Mouse (Mus musculus): ENCODE measurements around the gene Tbl3. TPM values are rescaled to one million over a fixed set of nuclear protein-coding genes. Genes with fewer than 3 reads are reported as not detected.

The Tbl3 gene
- total and polyA plus RNA-seq, 2 experiments from 2014 or later = 30.1 to 42.2 TPM

- H3K9me3 ChIP-seq (replicated peaks; ENCODE audit: control insufficient read depth, low read length) = no peaks in the 10 kb centered on the region
- H3K9ac ChIP-seq (replicated peaks; ENCODE audit: low read depth, low read length) = no peak overlapping the region
- H3K27ac ChIP-seq (ENCODE audit: low read depth) = no peak overlapping the region
- no peaks in the 10 kb centered on the region for H3K27me3 ChIP-seq (ENCODE audit: control insufficient read depth, insufficient read depth, low read length)
- H3K4me2 ChIP-seq (ENCODE audit: low read depth, low read length) = no peak overlapping the region
- peaks cover 30% of the 10 kb centered on the region for H3K36me3 ChIP-seq (replicated peaks; ENCODE audit: control insufficient read depth, insufficient read depth, low read length)
- WGBS = 82% methylated on average over 4 of the region's 4 CpGs
- no peak for ATAC-seq (ENCODE audit: insufficient read depth, low read depth)
- TF ChIP-seq CTCF (IDR thresholded peaks at IDR 0.05; ENCODE audit: low read depth) = no peak
- no peak for TF ChIP-seq EP300 (IDR thresholded peaks at IDR 0.05; ENCODE audit: low read depth)
- DNase-seq (ENCODE audit: low spot score) = no peak
- no peak overlapping the region for H3K4me3 ChIP-seq (ENCODE audit: low read depth, low read length)
- H3K4me1 ChIP-seq (ENCODE audit: control insufficient read depth, insufficient read depth) = peaks cover 20% of the 10 kb centered on the region
Measured at GRCm38 (mm10) chr17:24738238-24738637, 30.8 kb upstream of the Tbl3 start.

GRCm38 (mm10) chr17:24737135-24737810, 29.8 kb upstream of the Tbl3 start:
- DNase-seq (ENCODE audit: low spot score) = no peak
- Histone ChIP-seq H3K27ac (ENCODE audit: low read depth) (peak overlapping the region; percentile 84; the same call in 1 of the 2 replicates), H3K36me3 (replicated peaks; ENCODE audit: control insufficient read depth, insufficient read depth, low read length) (peaks cover 25% of the 10 kb centered on the region), H3K9ac (replicated peaks; ENCODE audit: low read depth, low read length) (peak overlapping the region; percentile 77), H3K27me3 (ENCODE audit: control insufficient read depth, insufficient read depth, low read length) (no peaks in the 10 kb centered on the region), H3K4me2 (ENCODE audit: low read depth, low read length) (peak overlapping the region; percentile 97), H3K4me1 (ENCODE audit: control insufficient read depth, insufficient read depth) (peaks cover 29% of the 10 kb centered on the region), H3K9me3 (replicated peaks; ENCODE audit: control insufficient read depth, low read length) (no peaks in the 10 kb centered on the region), H3K4me3 (ENCODE audit: low read depth, low read length) (peak overlapping the region; percentile 82)
- 21% methylated on average over 8 of the region's 8 CpGs for WGBS
- TF ChIP-seq EP300 (IDR thresholded peaks at IDR 0.05; ENCODE audit: low read depth) (no peak), CTCF (IDR thresholded peaks at IDR 0.05; ENCODE audit: low read depth) (no peak)
- no peak for ATAC-seq (ENCODE audit: insufficient read depth, low read depth)

- WGBS = 1% methylated on average over 29 of the region's 29 CpGs
- Histone ChIP-seq H3K36me3 (replicated peaks; ENCODE audit: control insufficient read depth, insufficient read depth, low read length) (peaks cover 20% of the 10 kb centered on the region), H3K4me2 (ENCODE audit: low read depth, low read length) (peak within 1 kb of the TSS; percentile 97), H3K9me3 (replicated peaks; ENCODE audit: control insufficient read depth, low read length) (no peaks in the 10 kb centered on the region), H3K27me3 (ENCODE audit: control insufficient read depth, insufficient read depth, low read length) (no peaks in the 10 kb centered on the region), H3K4me3 (ENCODE audit: low read depth, low read length) (peak within 1 kb of the TSS; percentile 82), H3K4me1 (ENCODE audit: control insufficient read depth, insufficient read depth) (peaks cover 37% of the 10 kb centered on the region), H3K27ac (ENCODE audit: low read depth) (peak within 1 kb of the TSS; percentile 85), H3K9ac (replicated peaks; ENCODE audit: low read depth, low read length) (peak within 1 kb of the TSS; percentile 77)
- TF ChIP-seq CTCF (IDR thresholded peaks at IDR 0.05; ENCODE audit: low read depth) = no peak
- TF ChIP-seq EP300 (IDR thresholded peaks at IDR 0.05; ENCODE audit: low read depth) = no peak
- ATAC-seq (ENCODE audit: insufficient read depth, low read depth) (peak; percentile 94), DNase-seq (ENCODE audit: low spot score) (peak; percentile 98)
Measured at GRCm38 (mm10) chr17:24736330-24737051, 29.0 kb upstream of the Tbl3 start, which contains the start of gene Msrb1. Msrb1 (plus strand) TSS chr17:24736642.

- H3K36me3 ChIP-seq (replicated peaks; ENCODE audit: control insufficient read depth, insufficient read depth, low read length) = peaks cover 11% of the 10 kb centered on the region
- H3K4me2 ChIP-seq (ENCODE audit: low read depth, low read length) = peak overlapping the region; percentile 97; the same call in 1 of the 2 replicates
- no peaks in the 10 kb centered on the region for H3K27me3 ChIP-seq (ENCODE audit: control insufficient read depth, insufficient read depth, low read length)
- ATAC-seq (ENCODE audit: insufficient read depth, low read depth) = no peak
- TF ChIP-seq EP300 (IDR thresholded peaks at IDR 0.05; ENCODE audit: low read depth) (no peak), CTCF (IDR thresholded peaks at IDR 0.05; ENCODE audit: low read depth) (no peak)
- DNase-seq (ENCODE audit: low spot score) = no peak
- no peak overlapping the region for H3K9ac ChIP-seq (replicated peaks; ENCODE audit: low read depth, low read length)
- WGBS = 89% methylated on average over 7 of the region's 7 CpGs
- no peak overlapping the region for H3K4me3 ChIP-seq (ENCODE audit: low read depth, low read length)
- H3K27ac ChIP-seq (ENCODE audit: low read depth) = peak overlapping the region; percentile 85; the same call in 1 of the 2 replicates
- no peaks in the 10 kb centered on the region for H3K9me3 ChIP-seq (replicated peaks; ENCODE audit: control insufficient read depth, low read length)
- peaks cover 38% of the 10 kb centered on the region for H3K4me1 ChIP-seq (ENCODE audit: control insufficient read depth, insufficient read depth)
Measured at GRCm38 (mm10) chr17:24735446-24735845, 28.0 kb upstream of the Tbl3 start.

GRCm38 (mm10) chr17:24734513-24734912, 27.1 kb upstream of the Tbl3 start:
- Histone ChIP-seq H3K36me3 (replicated peaks; ENCODE audit: control insufficient read depth, insufficient read depth, low read length) (peaks cover 2% of the 10 kb centered on the region; the same call in 1 of the 2 replicates), H3K4me3 (ENCODE audit: low read depth, low read length) (no peak overlapping the region), H3K4me2 (ENCODE audit: low read depth, low read length) (no peak overlapping the region), H3K9me3 (replicated peaks; ENCODE audit: control insufficient read depth, low read length) (no peaks in the 10 kb centered on the region), H3K9ac (replicated peaks; ENCODE audit: low read depth, low read length) (no peak overlapping the region), H3K4me1 (ENCODE audit: control insufficient read depth, insufficient read depth) (peaks cover 38% of the 10 kb centered on the region), H3K27ac (ENCODE audit: low read depth) (no peak overlapping the region), H3K27me3 (ENCODE audit: control insufficient read depth, insufficient read depth, low read length) (no peaks in the 10 kb centered on the region)
- 74% methylated on average over 1 of the region's 1 CpGs for WGBS
- DNase-seq (ENCODE audit: low spot score) = no peak
- TF ChIP-seq EP300 (IDR thresholded peaks at IDR 0.05; ENCODE audit: low read depth) = no peak
- no peak for TF ChIP-seq CTCF (IDR thresholded peaks at IDR 0.05; ENCODE audit: low read depth)
- ATAC-seq (ENCODE audit: insufficient read depth, low read depth) = no peak

Data from heart, postnatal 0 days (tissue).